Mouse (Mus musculus) heart, postnatal 25 days (tissue): ENCODE measurements at regions not wholly inside any gene's neighbourhood (a gene's known extent, or its start where the extent isn't known, plus 50 kb on each side); places are given as distances from the start of the nearest gene placed in this dataset.
"Not testable (repeated sequence)": the region's sequence is repeated elsewhere in the genome, so short reads cannot be mapped to it uniquely, and the experiment has no call there.

Experiments
- DNase-seq: peaks from one replicate; pipeline ENCODE4 v3.0.0; 2022; ENCODE audit warnings: low spot score
- intact Hi-C: fragments of 180-260 bp; cut with DNase I; formaldehyde crosslinking; loops from one replicate; pipeline ENCODE4 v1.15.1; 2025

GRCm38 (mm10) chr6:140816359-140816758, 87.3 kb downstream of the Gm11077 start:
- intact Hi-C loops, result no loop called here
- no peak for DNase-seq

- intact Hi-C loops, result no loop called here
- DNase-seq, result no peak
Observed at GRCm38 (mm10) chr6:140816831-140817230, 87.7 kb downstream of the Gm11077 start.

DNA sequence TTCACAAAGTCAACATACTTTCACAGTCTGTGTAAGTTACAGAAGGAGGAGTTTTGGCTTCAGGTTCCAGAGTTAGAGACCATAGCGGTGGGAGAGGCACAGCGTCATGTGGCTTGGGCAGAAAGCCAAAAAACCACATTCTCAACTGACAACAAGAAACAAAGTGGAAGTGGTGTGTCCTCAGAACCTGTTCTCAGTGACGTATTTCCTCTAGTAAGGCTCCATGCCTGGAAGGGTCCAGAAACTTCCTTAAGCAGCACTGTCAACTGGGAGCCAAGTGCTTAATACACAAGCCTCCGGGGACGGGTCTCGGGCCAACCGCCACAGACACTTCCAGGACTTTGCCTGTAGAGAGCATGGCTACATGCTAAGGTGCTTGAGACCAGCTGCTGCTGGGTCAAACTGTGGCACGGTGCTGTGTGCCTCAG, 90.4 kb downstream of the Gm11077 start:
- no peak for DNase-seq
- intact Hi-C loops, result no loop called here

- intact Hi-C loops, result no loop called here
- no peak for DNase-seq
Observed at GRCm38 (mm10) chr6:140826522-140826921, 97.4 kb downstream of the Gm11077 start.

DNA sequence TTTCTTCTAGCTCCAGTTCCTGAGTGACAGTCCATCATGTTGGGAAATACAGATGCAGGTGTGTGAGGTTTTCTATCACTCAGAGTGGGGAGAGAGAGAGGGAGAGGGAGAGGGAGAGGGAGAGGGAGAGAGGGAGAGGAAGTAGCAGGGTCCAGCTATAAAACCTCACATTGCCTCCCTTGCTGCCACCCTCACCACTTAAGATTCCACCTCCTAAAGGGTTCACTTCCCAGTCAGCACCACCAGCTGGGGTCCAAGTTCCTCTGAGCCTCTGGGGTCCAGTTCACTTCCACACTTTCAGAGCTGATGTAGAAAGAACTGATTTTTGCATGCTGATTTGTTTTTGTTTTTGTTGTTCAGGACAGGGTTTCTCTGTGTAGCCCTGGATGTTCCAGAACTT, 98.6 kb downstream of the Gm11077 start:
- no peak for DNase-seq
- intact Hi-C loops, result no loop called here

DNA sequence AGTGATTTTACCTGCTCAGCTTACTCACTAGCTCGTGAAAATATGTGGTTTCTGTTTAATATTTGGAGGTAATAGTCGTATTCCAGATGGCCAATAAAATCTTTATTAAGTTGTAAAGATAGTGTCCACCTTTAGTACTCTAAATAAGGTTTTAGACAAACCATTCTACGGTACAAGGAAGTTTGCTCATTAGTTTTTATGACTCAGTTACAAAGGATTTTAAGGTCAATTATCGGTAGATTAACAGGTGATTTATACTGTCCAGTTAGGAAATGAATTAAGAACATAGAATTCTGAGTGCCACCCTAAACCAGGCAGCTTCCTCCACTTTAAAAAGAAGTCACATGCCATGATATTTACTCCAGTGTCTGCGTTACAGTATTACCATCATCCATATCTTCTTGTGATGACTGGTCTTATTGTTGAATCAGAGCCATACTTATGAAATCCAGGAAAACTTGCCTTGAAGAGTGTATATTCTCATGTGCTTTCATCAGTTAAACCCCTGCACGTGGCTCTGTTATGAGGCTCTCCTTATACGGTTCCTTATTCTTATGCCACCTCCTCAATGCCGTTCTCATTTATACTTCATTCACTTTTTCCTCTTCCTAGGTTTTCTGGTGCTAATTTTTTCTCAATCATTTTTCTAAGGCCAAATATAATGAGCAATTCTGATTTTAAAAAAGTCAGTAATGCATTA, 114.4 kb downstream of the Gm11077 start:
- no peak for DNase-seq
- intact Hi-C loops, result no loop called here

DNA sequence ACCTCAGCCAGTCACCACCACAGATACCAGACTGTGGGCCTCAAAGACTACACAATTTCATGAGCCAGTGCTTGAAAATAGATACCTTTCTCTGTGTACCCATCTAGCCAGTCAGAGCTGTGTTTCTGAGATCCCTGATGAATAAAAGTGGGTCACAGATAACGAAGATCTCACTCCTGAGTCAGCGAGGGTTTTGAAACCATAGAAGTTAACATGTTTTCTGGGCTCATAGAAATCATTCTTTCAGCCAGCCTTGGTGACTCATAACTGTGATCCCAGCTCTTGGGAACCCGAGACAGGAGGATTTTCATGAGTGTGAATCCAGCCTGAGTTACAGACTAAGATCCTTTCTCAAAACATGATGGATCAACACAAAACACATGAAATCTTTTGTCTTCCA, 118.1 kb downstream of the Gm11077 start:
- DNase-seq, result no peak
- intact Hi-C loops, result no loop called here

DNA sequence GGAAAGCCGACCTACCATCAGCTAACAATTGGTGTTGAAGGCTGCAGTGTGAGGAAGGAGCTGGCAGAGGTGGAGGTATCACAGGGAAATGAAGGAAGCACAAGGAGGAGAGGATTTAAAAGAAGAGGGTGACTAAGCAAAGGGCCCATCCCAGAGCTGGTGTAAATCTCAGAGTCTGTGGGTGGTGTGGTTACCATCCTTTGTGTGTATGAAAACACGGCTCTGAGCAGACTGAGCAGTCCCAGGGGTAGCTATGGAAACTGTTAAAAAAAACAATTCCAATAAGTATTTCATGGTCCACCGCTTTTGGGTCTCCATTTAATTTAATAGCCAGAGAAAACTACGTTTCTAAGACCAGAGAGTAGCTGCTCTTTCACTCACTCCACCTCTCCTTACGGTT, 123.3 kb downstream of the Gm11077 start:
- intact Hi-C loops, result loop anchor here (10.0 kb wide), 2 partner anchors 88 to 138 kb away; no protein-coding TSS in a partner anchor
- no peak for DNase-seq

- no peak for DNase-seq
- intact Hi-C loops, result loop anchor here (10.0 kb wide), 2 partner anchors 89 to 139 kb away; no protein-coding TSS in a partner anchor
Observed at GRCm38 (mm10) chr6:140853508-140853907, 124.4 kb downstream of the Gm11077 start.

DNA sequence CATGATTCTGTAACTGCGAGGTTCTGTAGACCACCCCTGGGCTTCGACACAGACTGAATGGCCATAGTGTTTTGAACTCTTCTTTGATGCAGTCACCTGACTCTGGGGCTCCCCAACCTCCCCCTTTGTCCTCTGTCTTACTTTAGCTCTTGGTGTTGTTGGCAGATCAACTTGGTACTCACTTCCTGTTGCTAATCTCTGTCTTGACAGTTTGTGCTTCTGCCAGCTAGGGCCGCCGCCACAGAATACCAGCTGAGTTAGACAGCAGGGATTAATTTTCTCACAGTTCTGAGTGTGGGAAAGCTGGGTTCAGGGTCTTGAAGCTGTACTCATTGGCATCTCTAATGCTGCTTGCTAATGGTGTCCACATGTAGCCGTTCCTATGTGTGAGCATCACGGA, 125.6 kb downstream of the Gm11077 start:
- DNase-seq, result no peak
- intact Hi-C loops, result loop anchor here (10.0 kb wide), 2 partner anchors 90 to 140 kb away; no protein-coding TSS in a partner anchor

DNA sequence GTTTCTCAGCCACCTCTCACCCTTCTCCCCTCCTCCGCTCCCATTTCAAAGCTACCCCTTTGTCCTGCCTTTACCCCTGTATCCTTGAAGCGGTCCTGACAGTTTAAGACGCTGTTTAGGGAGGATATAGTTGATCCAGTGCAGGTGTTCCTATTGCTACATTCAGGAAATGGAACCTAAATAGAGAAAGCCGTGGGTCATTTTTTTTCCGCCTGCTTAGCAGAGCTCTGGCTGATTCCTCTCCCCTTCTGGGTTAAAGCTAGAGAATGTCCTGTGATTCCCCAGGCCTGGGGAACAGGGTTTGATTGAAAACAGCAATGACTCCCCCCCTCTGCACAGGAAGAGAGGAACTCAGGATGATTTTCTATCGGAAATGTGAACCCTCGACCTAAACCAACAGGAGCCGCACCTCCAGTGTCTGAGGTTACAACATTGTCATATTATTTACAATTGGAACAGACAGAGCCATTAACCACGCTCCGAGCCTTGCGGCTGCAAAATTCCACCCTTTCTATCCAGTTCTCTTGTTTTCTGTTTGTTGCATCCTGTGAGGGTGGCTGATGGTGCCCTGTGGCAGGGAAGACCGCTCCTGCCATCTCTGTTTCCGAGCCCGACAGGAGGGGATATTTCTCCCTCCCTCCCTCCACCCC, 127.5 kb downstream of the Gm11077 start:
- DNase-seq, result no peak
- intact Hi-C loops, result loop anchor here (10.0 kb wide), 2 partner anchors 92 to 142 kb away; no protein-coding TSS in a partner anchor

GRCm38 (mm10) chr6:140857118-140857746, 128.1 kb downstream of the Gm11077 start:
- intact Hi-C loops, result loop anchor here (10.0 kb wide), 2 partner anchors 92 to 142 kb away; no protein-coding TSS in a partner anchor
- no peak for DNase-seq

DNA sequence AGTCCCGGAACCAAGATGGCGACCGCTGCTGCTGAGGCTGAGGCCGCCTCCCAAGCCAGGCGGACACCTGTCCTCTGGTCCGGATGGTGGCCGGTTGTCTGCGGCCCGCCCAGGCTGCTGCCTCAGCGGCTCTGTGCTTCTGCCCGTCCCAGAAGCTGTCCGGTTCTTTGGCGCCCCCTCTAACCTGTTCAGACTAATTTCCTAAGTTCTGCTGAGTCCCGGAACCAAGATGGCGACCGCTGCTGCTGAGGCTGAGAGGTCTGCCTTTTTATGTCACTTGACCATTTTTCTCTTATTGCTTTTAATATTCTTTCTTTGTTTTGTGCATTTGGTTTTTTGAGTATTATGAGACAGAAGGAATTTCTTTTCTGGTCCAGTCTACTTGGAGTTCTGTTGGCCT, 140.4 kb downstream of the Gm11077 start:
- DNase-seq, intact Hi-C loops: not testable (repeated sequence)

GRCm38 (mm10) chr6:140874831-140875230, 145.7 kb downstream of the Gm11077 start:
- no peak for DNase-seq
- intact Hi-C loops, result no loop called here

DNA sequence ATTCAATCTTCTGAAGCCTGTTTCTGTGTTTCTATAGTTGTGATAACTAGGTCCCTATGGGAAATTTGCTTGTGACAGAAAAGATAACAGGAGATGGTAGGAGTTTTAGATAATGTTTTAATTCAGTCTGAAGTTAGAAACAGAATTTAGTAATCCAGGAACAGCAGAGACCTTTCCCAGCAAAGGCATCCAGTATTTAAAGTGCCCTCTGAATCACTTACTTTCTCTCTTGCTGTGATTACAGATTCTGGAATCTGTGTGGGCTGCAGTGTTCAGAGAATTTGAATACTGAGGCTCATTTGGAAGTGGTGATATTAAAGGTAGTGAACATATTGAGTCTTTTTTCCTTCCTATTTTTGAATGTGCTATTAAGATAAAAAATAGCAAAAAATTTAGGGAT, 154.6 kb downstream of the Gm11077 start:
- no peak for DNase-seq

DNA sequence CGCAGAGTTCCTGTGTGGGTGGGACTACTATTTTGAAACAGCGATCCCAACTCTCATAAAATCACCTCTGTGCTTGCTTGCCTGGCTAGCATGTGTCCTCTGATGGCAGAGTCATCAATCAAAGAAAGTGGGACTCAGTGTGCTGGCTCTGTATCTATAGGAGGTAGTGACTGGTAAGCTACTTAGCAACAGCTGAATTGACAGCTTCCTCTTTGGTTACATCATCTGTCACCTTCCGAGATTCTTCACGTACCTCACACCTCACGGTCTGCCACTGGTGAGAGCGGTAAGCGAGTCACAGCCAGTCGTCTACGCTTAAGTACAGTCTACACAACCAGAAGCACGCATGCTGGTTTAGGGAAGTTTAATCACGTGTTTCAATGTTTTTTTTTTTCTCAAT, 159.5 kb downstream of the Gm11077 start:
- intact Hi-C loops, result no loop called here
- DNase-seq, result no peak

More for the DNA sequence above, 154.6 kb downstream of the Gm11077 start:
- intact Hi-C loops, result no loop called here

GRCm38 (mm10) chr6:140890060-140890459, 161.0 kb downstream of the Gm11077 start:
- DNase-seq, result no peak
- intact Hi-C loops, result no loop called here

GRCm38 (mm10) chr6:140890591-140890990, 161.5 kb downstream of the Gm11077 start:
- intact Hi-C loops, result no loop called here
- no peak for DNase-seq

DNA sequence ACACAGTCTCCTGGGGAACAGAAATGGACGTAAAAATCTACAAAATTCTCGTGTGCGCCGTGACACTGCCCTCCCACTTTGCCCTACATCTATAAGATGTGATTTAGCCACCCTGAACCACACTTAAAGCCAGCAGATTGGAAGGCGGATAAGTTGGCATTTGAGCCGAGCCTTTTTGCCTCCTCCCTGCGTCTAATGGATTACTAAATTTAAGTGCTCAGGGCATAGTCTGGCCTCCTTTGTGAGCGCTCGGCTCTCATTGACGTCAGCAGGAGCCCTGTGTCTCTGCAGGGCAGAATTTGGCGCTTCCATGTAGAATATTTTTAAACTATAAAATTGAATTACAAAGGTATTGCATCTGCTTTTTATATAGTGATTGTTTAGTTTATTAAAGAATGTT, 165.4 kb downstream of the Gm11077 start:
- intact Hi-C loops, result no loop called here
- DNase-seq, result no peak

DNA sequence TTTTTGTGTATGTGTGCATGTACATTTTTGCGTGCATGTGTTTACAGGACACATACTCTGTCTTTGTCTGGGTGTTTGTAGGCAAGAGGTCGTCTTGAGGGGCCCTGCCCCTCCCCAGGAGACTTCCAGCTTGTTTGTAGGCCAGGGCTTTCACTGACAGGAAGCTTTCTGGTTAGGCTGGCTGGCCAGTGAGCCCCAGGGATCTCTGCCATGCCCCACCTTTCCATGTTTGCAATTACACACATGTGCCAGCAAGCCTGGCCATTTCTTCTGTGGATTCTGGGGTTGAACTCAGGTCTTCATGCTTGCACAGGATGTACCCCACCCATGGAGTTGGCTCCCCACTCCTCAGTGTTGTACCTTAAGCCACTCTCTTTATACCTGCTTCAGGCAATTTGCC, 166.4 kb downstream of the Gm11077 start:
- intact Hi-C loops, result no loop called here
- DNase-seq, result no peak

GRCm38 (mm10) chr6:140897111-140897510, 168.0 kb downstream of the Gm11077 start:
- no peak for DNase-seq
- intact Hi-C loops, result no loop called here
